Mouse (Mus musculus): ENCODE measurements at regions not wholly inside any gene's neighbourhood (a gene's known extent, or its start where the extent isn't known, plus 50 kb on each side); places are given as distances from the start of the nearest gene placed in this dataset.
A peak's percentile ranks its signal among the peaks of the same experiment; 100 is the strongest.

GRCm38 (mm10) chr15:97519919-97520345 lies 185.7 kb downstream of the Rpap3 start:
- 79% methylated on average over 8 of the region's 8 CpGs for WGBS
- H3K4me1 ChIP-seq = peaks cover 7% of the 10 kb centered on the region
- no peak overlapping the region for H3K4me2 ChIP-seq
- H3K9ac ChIP-seq = no peak overlapping the region
- H3K27me3 ChIP-seq = no peaks in the 10 kb centered on the region
- no peak overlapping the region for H3K4me3 ChIP-seq (replicated peaks)
- ATAC-seq (replicated peaks; ENCODE audit: low FRiP score) = no peak
- no peaks in the 10 kb centered on the region for H3K9me3 ChIP-seq (replicated peaks)
- H3K27ac ChIP-seq = no peak overlapping the region
- no peaks in the 10 kb centered on the region for H3K36me3 ChIP-seq

- no peak overlapping the region for H3K4me2 ChIP-seq
- H3K27ac ChIP-seq = no peak overlapping the region
- H3K4me3 ChIP-seq (replicated peaks) = no peak overlapping the region
- no peak overlapping the region for H3K9ac ChIP-seq
- ATAC-seq (replicated peaks; ENCODE audit: low FRiP score) = peak; percentile 86
- WGBS = 23% methylated on average over 10 of the region's 10 CpGs
- peaks cover 7% of the 10 kb centered on the region for H3K4me1 ChIP-seq
- H3K36me3 ChIP-seq = no peaks in the 10 kb centered on the region
- H3K9me3 ChIP-seq (replicated peaks) = no peaks in the 10 kb centered on the region
- H3K27me3 ChIP-seq = no peaks in the 10 kb centered on the region
Observed at GRCm38 (mm10) chr15:97517926-97518325, 187.7 kb downstream of the Rpap3 start.

- ATAC-seq (replicated peaks; ENCODE audit: low FRiP score) = no peak
- 93% methylated on average over 11 of the region's 11 CpGs for WGBS
- no peaks in the 10 kb centered on the region for H3K27me3 ChIP-seq
Observed at GRCm38 (mm10) chr15:97517188-97517587, 188.4 kb downstream of the Rpap3 start.

GRCm38 (mm10) chr15:97515773-97516172 lies 189.9 kb downstream of the Rpap3 start:
- peaks cover 7% of the 10 kb centered on the region for H3K4me1 ChIP-seq
- no peak for ATAC-seq (replicated peaks; ENCODE audit: low FRiP score)
- H3K27me3 ChIP-seq = no peaks in the 10 kb centered on the region
- no peaks in the 10 kb centered on the region for H3K36me3 ChIP-seq
- no peaks in the 10 kb centered on the region for H3K9me3 ChIP-seq (replicated peaks)
- 80% methylated on average over 4 of the region's 4 CpGs for WGBS
- H3K27ac ChIP-seq = no peak overlapping the region
- H3K4me3 ChIP-seq (replicated peaks) = no peak overlapping the region
- H3K4me2 ChIP-seq = no peak overlapping the region
- H3K9ac ChIP-seq = no peak overlapping the region

More at GRCm38 (mm10) chr15:97517188-97517587, 188.4 kb downstream of the Rpap3 start:
- Histone ChIP-seq H3K4me3 (replicated peaks) (no peak overlapping the region), H3K9ac (no peak overlapping the region), H3K36me3 (no peaks in the 10 kb centered on the region), H3K4me2 (no peak overlapping the region), H3K9me3 (replicated peaks) (no peaks in the 10 kb centered on the region), H3K27ac (no peak overlapping the region), H3K4me1 (peaks cover 7% of the 10 kb centered on the region)

- H3K4me3 ChIP-seq (replicated peaks) = no peak overlapping the region
- 94% methylated on average over 16 of the region's 16 CpGs for WGBS
- H3K27ac ChIP-seq = no peak overlapping the region
- ATAC-seq (replicated peaks; ENCODE audit: low FRiP score) = no peak
- no peak overlapping the region for H3K9ac ChIP-seq
- no peak overlapping the region for H3K4me2 ChIP-seq
- H3K4me1 ChIP-seq = no peaks in the 10 kb centered on the region
- no peaks in the 10 kb centered on the region for H3K27me3 ChIP-seq
- H3K9me3 ChIP-seq (replicated peaks) = no peaks in the 10 kb centered on the region
- no peaks in the 10 kb centered on the region for H3K36me3 ChIP-seq
Observed at GRCm38 (mm10) chr15:97507656-97508306, 197.8 kb downstream of the Rpap3 start.

- Histone ChIP-seq H3K27ac (no peak overlapping the region), H3K36me3 (no peaks in the 10 kb centered on the region), H3K9me3 (replicated peaks) (no peaks in the 10 kb centered on the region), H3K4me3 (replicated peaks) (no peak overlapping the region), H3K27me3 (no peaks in the 10 kb centered on the region), H3K4me2 (no peak overlapping the region), H3K9ac (no peak overlapping the region), H3K4me1 (no peaks in the 10 kb centered on the region)
- WGBS = 87% methylated on average over 11 of the region's 11 CpGs
- ATAC-seq (replicated peaks; ENCODE audit: low FRiP score) = no peak
Observed at GRCm38 (mm10) chr15:97507176-97507575, 198.4 kb downstream of the Rpap3 start.

- Histone ChIP-seq H3K27ac (no peak overlapping the region), H3K9me3 (replicated peaks) (no peaks in the 10 kb centered on the region), H3K9ac (no peak overlapping the region), H3K27me3 (no peaks in the 10 kb centered on the region), H3K4me3 (replicated peaks) (no peak overlapping the region), H3K36me3 (no peaks in the 10 kb centered on the region), H3K4me1 (no peaks in the 10 kb centered on the region), H3K4me2 (no peak overlapping the region)
- WGBS = 90% methylated on average over 11 of the region's 11 CpGs
- no peak for ATAC-seq (replicated peaks; ENCODE audit: low FRiP score)
Observed at GRCm38 (mm10) chr15:97505715-97506114, 199.9 kb downstream of the Rpap3 start.

- Histone ChIP-seq H3K36me3 (no peaks in the 10 kb centered on the region), H3K27ac (no peak overlapping the region), H3K9ac (no peak overlapping the region), H3K4me2 (no peak overlapping the region), H3K4me1 (no peaks in the 10 kb centered on the region), H3K27me3 (no peaks in the 10 kb centered on the region), H3K4me3 (replicated peaks) (no peak overlapping the region), H3K9me3 (replicated peaks) (no peaks in the 10 kb centered on the region)
- 92% methylated on average over 1 of the region's 1 CpGs for WGBS
- ATAC-seq (replicated peaks; ENCODE audit: low FRiP score) = no peak
Observed at GRCm38 (mm10) chr15:97504325-97504724, 201.3 kb downstream of the Rpap3 start.

- no peaks in the 10 kb centered on the region for H3K4me1 ChIP-seq
- H3K9ac ChIP-seq = no peak overlapping the region
- no peak overlapping the region for H3K27ac ChIP-seq
- ATAC-seq (replicated peaks; ENCODE audit: low FRiP score) = no peak
- no peaks in the 10 kb centered on the region for H3K27me3 ChIP-seq
- H3K36me3 ChIP-seq = no peaks in the 10 kb centered on the region
- H3K4me2 ChIP-seq = no peak overlapping the region
- H3K4me3 ChIP-seq (replicated peaks) = no peak overlapping the region
- WGBS = 86% methylated on average over 7 of the region's 7 CpGs
- no peaks in the 10 kb centered on the region for H3K9me3 ChIP-seq (replicated peaks)
Observed at GRCm38 (mm10) chr15:97502056-97502455, 203.6 kb downstream of the Rpap3 start.

GRCm38 (mm10) chr15:97501420-97501819 lies 204.2 kb downstream of the Rpap3 start:
- ATAC-seq (replicated peaks; ENCODE audit: low FRiP score) = no peak
- WGBS = 85% methylated on average over 9 of the region's 9 CpGs

GRCm38 (mm10) chr15:97499821-97500385 lies 205.7 kb downstream of the Rpap3 start:
- no peak for ATAC-seq (replicated peaks; ENCODE audit: low FRiP score)
- no peak overlapping the region for H3K4me2 ChIP-seq
- no peaks in the 10 kb centered on the region for H3K27me3 ChIP-seq
- WGBS = 71% methylated on average over 4 of the region's 4 CpGs
- no peaks in the 10 kb centered on the region for H3K4me1 ChIP-seq
- no peaks in the 10 kb centered on the region for H3K36me3 ChIP-seq
- H3K9me3 ChIP-seq (replicated peaks) = no peaks in the 10 kb centered on the region; the same call in 1 of the 2 replicates
- H3K4me3 ChIP-seq (replicated peaks) = no peak overlapping the region
- no peak overlapping the region for H3K9ac ChIP-seq
- H3K27ac ChIP-seq = no peak overlapping the region

More at GRCm38 (mm10) chr15:97501420-97501819, 204.2 kb downstream of the Rpap3 start:
- Histone ChIP-seq H3K4me3 (replicated peaks) (no peak overlapping the region), H3K9me3 (replicated peaks) (no peaks in the 10 kb centered on the region), H3K36me3 (no peaks in the 10 kb centered on the region), H3K27ac (no peak overlapping the region), H3K27me3 (no peaks in the 10 kb centered on the region), H3K4me1 (no peaks in the 10 kb centered on the region), H3K4me2 (no peak overlapping the region), H3K9ac (no peak overlapping the region)

- Histone ChIP-seq H3K4me3 (replicated peaks) (no peak overlapping the region), H3K4me1 (no peaks in the 10 kb centered on the region), H3K27me3 (no peaks in the 10 kb centered on the region), H3K9ac (no peak overlapping the region), H3K36me3 (no peaks in the 10 kb centered on the region), H3K27ac (no peak overlapping the region), H3K4me2 (no peak overlapping the region), H3K9me3 (replicated peaks) (no peaks in the 10 kb centered on the region; the same call in 1 of the 2 replicates)
- WGBS = 83% methylated on average over 5 of the region's 5 CpGs
- no peak for ATAC-seq (replicated peaks; ENCODE audit: low FRiP score)
Observed at GRCm38 (mm10) chr15:97499240-97499639, 206.4 kb downstream of the Rpap3 start.

- Histone ChIP-seq H3K36me3 (no peaks in the 10 kb centered on the region), H3K27me3 (no peaks in the 10 kb centered on the region), H3K4me1 (no peaks in the 10 kb centered on the region), H3K4me3 (replicated peaks) (no peak overlapping the region), H3K27ac (no peak overlapping the region), H3K9ac (no peak overlapping the region), H3K4me2 (no peak overlapping the region), H3K9me3 (replicated peaks) (no peaks in the 10 kb centered on the region; the same call in 1 of the 2 replicates)
- WGBS = 89% methylated on average over 3 of the region's 3 CpGs
- no peak for ATAC-seq (replicated peaks; ENCODE audit: low FRiP score)
Observed at GRCm38 (mm10) chr15:97498375-97498774, 207.2 kb downstream of the Rpap3 start.
